Mouse (Mus musculus) adipocyte (in vitro differentiated cells): Measurements from ENCODE around the gene Dcdc2c.
A peak's percentile ranks its signal among the peaks of the same experiment; 100 is the strongest.

Source experiments
- DNase-seq: peaks from one replicate; pipeline ENCODE4 v3.0.0-alpha.2; 2016; ENCODE audit warnings: low spot score

Gene Dcdc2c

DNA sequence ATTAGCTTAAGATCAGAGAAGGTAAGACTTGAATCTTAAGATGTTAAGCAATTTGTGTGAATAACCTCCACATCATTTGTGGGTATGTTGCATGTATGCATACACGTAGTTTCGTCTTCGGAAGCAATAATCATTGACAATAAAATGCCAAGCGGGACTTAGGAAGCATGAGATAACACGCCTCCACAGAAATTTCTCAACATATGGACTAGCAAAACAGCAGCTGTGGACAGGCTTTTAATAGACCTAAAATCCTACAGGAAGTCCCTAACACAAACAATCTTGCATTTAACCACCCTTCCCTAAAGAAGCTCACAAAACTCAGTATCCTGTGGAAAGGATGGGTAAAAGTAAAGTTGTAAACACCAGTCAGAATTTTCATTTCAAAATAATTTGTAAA lies 93.4 kb downstream of the Dcdc2c start:
- no peak for DNase-seq

DNA sequence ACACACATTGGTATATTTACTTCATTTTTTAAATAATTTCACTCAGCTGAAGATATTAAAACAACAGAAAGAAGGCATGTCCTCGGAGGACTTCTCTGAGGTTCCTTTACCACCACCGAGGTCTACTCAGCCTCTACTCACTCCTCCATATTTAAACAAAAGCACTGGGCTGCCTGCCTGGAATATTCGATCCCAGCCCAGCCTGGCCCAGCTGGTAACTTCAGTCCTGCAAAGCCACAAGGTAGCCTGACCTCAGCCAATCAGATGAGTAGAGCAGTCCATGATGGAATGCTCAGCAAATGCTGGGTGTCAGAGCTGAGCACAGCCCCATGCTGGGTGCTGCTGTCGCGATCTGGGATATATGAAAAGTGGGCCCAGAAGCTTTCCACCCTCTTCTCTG lies 115.7 kb downstream of the Dcdc2c start:
- DNase-seq, result no peak

DNA sequence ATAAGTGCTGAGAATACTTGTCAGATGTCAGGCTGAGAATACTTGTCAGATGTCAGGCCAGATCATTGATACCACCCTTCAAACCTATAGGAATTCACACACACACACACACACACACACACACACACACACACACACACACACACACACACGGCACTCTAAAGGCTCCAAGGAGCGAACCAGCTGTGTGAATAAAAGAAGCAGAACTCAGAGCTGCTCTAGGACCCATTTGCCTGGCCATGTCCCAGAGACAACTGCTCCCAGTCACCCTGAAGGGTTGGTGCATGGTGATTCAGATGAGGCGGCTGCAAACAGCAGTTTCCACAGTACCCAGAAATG lies 119.5 kb downstream of the Dcdc2c start:
- DNase-seq, result no peak

DNA sequence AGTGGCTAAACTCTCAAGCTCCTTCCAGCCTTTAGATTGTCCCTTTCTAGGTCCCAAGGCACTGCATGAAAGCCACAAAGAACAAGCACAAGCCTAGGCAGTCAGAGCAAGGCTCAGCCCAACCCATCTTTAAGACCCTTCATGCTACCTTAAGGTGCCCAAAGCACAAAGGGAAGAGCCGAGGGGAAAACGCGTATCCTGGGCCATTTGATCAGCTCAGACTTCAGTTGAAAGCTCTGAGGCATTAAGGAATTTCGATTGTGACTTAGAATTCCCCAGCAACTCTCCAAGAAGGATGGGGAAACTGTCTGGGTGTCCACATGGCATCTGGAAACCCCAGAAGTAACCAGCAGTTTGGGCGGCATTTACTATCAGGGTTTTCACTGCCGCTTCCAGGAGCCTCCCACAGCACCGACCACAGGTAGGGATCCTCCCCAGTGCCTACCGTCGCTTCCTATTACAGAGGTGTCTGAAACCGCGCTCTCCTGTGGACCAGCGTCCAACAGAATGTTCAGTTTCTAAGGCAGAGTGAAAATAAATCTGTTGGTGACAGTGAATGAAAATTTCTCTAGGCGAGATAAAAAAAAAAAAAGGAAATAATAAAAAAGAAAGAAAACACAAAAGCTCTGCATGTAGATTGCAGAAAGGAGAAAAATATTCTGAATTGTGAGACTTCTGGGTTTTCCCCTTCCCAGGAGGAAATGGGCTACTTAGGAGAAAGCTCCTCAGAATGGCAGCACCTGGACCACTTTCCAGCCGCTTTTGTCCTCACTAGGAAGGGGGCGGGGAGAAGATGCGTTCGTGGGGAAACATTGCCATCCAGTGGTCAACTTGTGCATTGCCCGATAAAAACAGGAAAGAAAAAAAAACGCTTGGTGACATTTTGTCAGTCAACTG lies 120.1 kb downstream of the Dcdc2c start:
- DNase-seq, result peak; percentile 68

DNA sequence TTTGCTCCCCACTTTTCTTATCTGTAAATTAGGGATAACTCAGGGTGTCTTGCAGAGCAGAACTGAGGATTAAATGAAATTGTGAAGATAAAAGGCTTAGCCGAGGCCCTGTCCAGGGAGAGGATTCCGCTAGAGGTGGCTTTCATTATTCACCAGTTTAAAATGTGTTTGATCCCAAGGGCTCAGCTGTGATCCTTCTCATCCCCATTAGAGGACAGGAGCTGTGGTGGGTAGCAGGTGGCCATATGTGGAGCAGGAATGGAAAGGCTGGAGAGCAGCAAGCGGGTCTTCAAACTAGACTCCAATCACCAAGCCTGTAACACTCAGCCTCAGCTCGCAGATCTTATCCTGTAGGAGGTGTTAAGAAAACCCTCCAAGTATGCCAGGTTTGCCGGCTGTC lies 122.3 kb downstream of the Dcdc2c start:
- DNase-seq, result no peak

DNA sequence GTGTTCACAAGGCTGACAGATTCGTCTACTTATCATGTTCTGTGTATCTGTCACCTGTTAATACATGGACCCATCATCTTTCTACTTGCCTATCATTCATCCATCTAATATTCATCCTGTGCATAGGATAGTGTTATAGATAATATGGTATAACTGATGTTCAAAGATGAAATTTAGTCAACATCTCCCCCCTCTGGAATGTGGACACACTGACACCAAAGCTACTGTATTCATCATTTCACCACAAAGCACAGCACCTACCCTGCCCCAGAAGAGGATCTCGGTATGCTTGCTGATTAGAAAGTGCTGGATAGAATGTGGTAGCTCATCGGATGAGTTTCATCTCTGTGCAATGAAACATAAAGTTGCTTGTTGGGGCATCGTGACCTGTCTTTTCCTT lies 135.2 kb downstream of the Dcdc2c start:
- DNase-seq, result no peak

DNA sequence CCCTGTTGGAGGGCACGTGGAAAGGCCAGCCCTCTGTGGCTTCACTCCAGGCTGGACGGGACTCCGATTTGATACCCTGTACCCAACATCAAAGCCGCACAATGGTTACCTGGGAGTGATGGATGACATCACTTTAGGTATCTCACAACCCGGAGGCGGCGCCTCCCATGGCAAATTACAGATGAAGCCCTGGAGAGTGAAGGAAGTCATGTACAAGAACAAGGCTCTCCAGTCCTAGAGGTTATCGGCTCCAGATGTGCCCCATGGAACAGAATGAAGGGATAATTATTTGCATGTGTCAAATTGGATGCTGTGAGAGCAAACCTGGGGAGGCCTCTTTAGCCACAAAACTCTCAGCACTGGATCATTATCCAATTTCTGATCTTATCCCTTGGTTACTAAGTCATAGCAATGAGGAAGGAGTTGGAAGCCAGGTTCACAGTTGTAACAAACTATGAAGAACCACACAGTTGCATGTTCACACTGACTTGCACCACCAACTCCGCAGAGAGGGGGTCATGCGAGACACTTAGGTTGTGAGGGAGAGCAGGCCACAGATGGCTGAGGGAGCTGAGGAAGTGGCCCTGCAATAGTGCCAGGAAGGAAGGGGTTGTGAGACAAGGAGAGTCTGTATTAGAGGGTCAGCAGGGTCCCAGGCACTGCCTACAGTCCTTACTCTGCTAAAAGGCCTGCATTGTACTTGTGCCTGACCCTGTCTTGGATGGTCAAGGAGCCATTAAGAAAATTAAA lies 144.4 kb downstream of the Dcdc2c start:
- no peak for DNase-seq

DNA sequence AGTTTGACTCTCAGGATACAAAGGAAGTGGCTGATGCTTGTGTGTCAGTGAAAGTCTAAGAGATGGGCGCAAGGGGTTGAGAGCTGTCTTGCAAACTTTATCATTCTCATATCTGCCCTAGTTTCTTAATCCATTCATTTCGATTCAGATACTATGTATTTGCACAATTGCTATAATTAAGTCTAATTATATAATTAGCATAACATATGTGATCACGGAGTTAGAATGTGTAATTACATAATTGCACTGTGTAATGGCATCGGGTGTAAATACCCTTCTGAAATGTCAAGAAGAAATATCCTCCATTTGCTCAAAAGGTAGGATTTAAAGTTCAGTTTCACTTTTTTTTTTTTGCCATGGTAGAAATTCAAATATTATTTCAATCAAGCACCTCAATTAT lies 149.9 kb downstream of the Dcdc2c start:
- DNase-seq, result no peak

DNA sequence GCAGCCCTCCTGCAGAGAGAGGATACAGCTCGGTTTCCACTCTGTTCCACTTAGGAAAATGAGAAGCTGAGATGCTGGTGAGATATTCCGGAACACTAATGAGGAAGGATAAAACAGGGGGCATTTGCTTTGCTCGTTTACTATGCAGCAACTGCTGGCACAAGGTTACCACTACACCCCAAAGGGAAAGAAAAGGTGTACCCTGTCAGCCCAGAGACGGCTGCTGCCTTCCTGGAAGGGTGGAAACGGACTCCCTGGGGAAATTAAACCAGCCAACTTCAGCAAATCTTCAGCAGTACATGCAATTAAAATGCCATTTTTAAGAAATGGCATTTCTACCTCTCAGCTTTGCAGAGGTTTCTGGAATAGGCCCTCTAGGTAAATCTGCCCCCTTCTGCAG lies 150.8 kb downstream of the Dcdc2c start:
- DNase-seq, result no peak

DNA sequence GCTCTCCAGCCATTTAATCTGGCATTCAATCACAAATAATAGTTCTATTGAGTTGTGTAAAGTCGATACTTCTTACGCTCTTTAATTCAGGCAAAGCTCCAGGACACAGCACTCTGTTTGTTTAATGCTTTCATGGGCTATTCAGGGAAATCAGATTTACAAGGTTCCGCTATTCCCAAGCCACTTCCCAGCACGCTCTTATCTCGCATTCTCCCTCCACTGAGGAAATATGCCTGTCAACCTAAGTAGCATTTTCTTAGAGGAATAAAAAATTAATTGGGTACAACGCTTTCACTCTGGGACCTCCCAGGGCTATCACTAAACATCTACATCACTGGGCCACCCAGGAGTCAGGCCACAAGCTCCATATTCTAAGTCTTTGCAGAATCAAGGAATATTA lies 160.1 kb downstream of the Dcdc2c start:
- no peak for DNase-seq
